ENCODE assay signal across 16 mouse cellular contexts in the genomic region with DNA sequence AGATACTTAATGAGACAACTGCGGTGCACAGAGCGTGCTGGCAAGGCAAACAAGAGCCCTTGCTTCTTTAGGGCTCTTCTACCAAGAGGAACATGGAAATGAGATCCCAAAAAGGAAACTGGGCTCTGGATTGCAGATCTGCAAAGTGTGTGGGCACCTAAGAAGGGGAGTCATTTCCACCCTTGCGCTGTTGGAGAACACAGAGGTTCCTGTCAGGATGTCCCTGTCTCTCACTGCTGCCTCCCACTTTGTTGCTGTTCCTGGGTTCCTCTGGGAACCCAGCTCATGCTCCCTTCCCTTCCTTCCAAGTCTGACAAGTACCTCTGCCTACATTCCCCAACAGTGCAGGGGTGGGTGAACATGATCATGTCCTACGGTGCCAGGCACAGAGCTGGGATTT.
DNase-seq lines count a peak whose midpoint lies in the region.
"Had no signal": no experiment of that assay in that cellular context is flagged by ENCODE, and none has a peak within 500 bp of the region (broad histone marks: within the 10 kb centered on the region; RNA-seq: fewer than 3 reads in every experiment).

No protein-coding gene starts in this region.

- peak; percentile 15 for DNase-seq in layer of hippocampus, adult 11-12 months (ENCODE audit: low spot score)
- no peak for DNase-seq in layer of hippocampus, postnatal 25 days (ENCODE audit: extremely low spot score in 1 of 2, low spot score in 1 of 2)
- DNase-seq in frontal cortex, postnatal 25 days (ENCODE audit: low spot score in 2 of 2) = peak; percentile 17 to 48
- peak; percentile 56 to 96 for DNase-seq in left cerebral cortex, postnatal 25 days (ENCODE audit: low spot score in 2 of 2)
- DNase-seq in telencephalon, adult 2 months (ENCODE audit: low read depth, low spot score) = peak; percentile 96
- DNase-seq in spleen, postnatal 14 days (ENCODE audit: low spot score in 2 of 2) = no peak
- DNase-seq in ovary, postnatal 10 days (ENCODE audit: low spot score) = no peak
- no peak for DNase-seq in cerebellum, adult 11-12 months
- DNase-seq: adrenal gland, postnatal 14 days; cerebellum, adult 2 months; gastrocnemius, postnatal 36 days; kidney, adult 18-20 months; kidney, postnatal 10 days; lung, adult 2 months; lung, postnatal 36 days; thymus, postnatal 14 days had no signal

- intact Hi-C loops in left cerebral cortex, postnatal 25 days (cut with DNase I) = loop anchor here (2.0 kb wide), 1 partner anchor 52 kb away; no protein-coding TSS in a partner anchor

Comparison
In these comparisons a context has a peak if more than half of its experiments do, and no peak if none do; other contexts are left out.
1. DNase-seq: peak in layer of hippocampus, adult 11-12 months (single experiment), frontal cortex, postnatal 25 days (2 of 2), left cerebral cortex, postnatal 25 days (2 of 2) and telencephalon, adult 2 months (single experiment); none in layer of hippocampus, postnatal 25 days (0 of 2), spleen, postnatal 14 days (0 of 2), ovary, postnatal 10 days (single experiment) and cerebellum, adult 11-12 months (single experiment).